Comparison of ENCODE assay signal across 7 mouse cellular contexts in the genomic region with DNA sequence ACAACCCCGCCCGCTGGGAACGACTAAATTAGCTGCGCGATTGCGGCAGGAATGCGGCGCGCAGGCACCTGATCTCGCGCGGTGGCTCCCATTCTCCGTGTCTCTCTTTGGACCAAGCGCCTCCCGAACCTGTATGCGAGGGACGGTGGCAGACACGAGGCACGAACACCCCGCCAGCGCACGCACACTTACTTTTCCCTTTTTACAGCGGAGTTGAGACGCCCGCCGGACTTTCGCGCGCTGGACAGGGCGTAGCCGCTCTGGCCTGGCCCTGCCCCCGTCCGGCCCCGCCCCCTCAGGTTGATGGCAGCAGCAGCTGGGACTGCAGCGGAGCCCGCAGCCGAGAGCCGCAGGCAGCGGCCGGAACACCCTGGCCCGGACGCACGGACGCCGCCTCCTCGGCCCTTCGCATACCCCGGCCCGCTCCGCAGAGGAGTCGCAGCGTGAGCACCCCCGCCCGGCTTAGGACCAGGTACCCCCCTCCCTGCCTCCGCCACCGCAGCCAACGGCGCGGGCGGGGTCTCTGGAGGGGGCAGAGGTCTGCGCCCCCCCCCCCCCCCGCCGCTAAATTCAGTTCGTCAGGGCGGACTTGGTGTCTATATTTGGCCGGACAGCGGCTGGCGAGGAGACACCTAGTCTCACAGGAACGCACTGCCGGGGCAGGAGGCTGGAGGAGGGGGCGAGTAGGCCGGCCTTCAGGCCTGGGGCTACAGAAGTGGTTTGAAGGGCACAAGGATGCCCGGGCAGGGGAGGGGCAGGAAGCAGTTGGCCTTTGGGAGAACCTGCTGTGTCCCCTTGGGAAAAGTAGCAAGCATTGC. TPM values are rescaled to one million over a fixed set of nuclear protein-coding genes. Genes with fewer than 3 reads are reported as not detected.
DNase-seq lines count a peak whose midpoint lies in the region; ATAC-seq lines count a peak whose summit lies in the region.

Gene Coro6 (plus strand): TSS at position 129 of the 818 bp plus-strand sequence.

- peak within 1 kb of the TSS; percentile 69 for H3K27ac ChIP-seq in forebrain, embryonic 10.5 days

- peaks cover 78% of the 10 kb centered on the region for H3K27me3 ChIP-seq in forebrain, embryonic 10.5 days (ENCODE audit: poor library complexity, severe bottlenecking)

- peaks cover 3% of the 10 kb centered on the region; the same call in 1 of the 2 replicates for H3K36me3 ChIP-seq in forebrain, embryonic 10.5 days (replicated peaks)

- ATAC-seq in CD4-positive, CD25-positive, alpha-beta regulatory T cell, adult 4 months = peak; percentile 35
- ATAC-seq in activated CD4-positive, CD25-positive, alpha-beta regulatory T cell, adult 4 months = peak; percentile 16

- intact Hi-C loops in heart, postnatal 10 days (cut with DNase I) = no loop called here

- peaks cover 34% of the 10 kb centered on the region for H3K4me1 ChIP-seq in forebrain, embryonic 10.5 days

- peak; percentile 70 for DNase-seq in forebrain, embryonic 10.5 days (ENCODE audit: extremely low spot score, low spot score)
- peak; percentile 88 for DNase-seq in heart, postnatal 10 days
- peak; percentile 37 for DNase-seq in large intestine, adult 2 months (ENCODE audit: low read depth, low spot score)
- peak; percentile 87 for DNase-seq in lung, postnatal 36 days
- peak; percentile 72 for DNase-seq in skeletal muscle tissue, adult 2 months (ENCODE audit: low read depth, low spot score)

- H3K4me3 ChIP-seq in forebrain, embryonic 10.5 days = peak within 1 kb of the TSS; percentile 68

- H3K9me3 ChIP-seq in forebrain, embryonic 10.5 days = no peaks in the 10 kb centered on the region

- under 1% methylated on average over 68 of the region's 73 CpGs for WGBS in forebrain, embryonic 10.5 days
- WGBS in large intestine, adult 2 months = 1% methylated on average over 72 of the region's 73 CpGs

RNA-seq across cellular contexts. Expression of gene Coro6, which starts in this region (rescaled TPM):
- not detected for polyA plus RNA-seq in CD4-positive, CD25-positive, alpha-beta regulatory T cell, adult 4 months (2017; shearing (Covaris generic))
- polyA plus RNA-seq in activated CD4-positive, CD25-positive, alpha-beta regulatory T cell, adult 4 months (2017; shearing (Covaris generic)) = not detected
- 0.07 and 0.21 TPM in 2 replicates for polyA plus RNA-seq in forebrain, embryonic 10.5 days (2016; fragmentation: Nextera tagmentation; extraction: Ambion mirVana)
- total RNA-seq in heart, postnatal 10 days (2021) = 100 to 1,000 TPM; 196 to 202 TPM
- 0.42 and 0.97 TPM in 2 replicates for polyA plus RNA-seq in large intestine, adult 2 months (2012; rRNA removed)

Comparison
In these comparisons a context has a peak if more than half of its experiments do, and no peak if none do; other contexts are left out.
1. Peak in every context shown above with its lines: DNase-seq, ATAC-seq, H3K4me3 ChIP-seq and H3K27ac ChIP-seq.
2. Peak in ATAC-seq in CD4-positive, CD25-positive, alpha-beta regulatory T cell, adult 4 months; RNA of the gene not detected or under 1 TPM.
3. Peak in ATAC-seq in activated CD4-positive, CD25-positive, alpha-beta regulatory T cell, adult 4 months; RNA of the gene not detected or under 1 TPM.
4. Peak in DNase-seq, H3K4me3 ChIP-seq and H3K27ac ChIP-seq in forebrain, embryonic 10.5 days; RNA of the gene not detected or under 1 TPM.
5. Peak in DNase-seq in large intestine, adult 2 months; RNA of the gene not detected or under 1 TPM.
6. DNase-seq: peak in every context shown above with its lines; median percentile 88 in heart, postnatal 10 days; 87 in lung, postnatal 36 days; 72 in skeletal muscle tissue, adult 2 months; 70 in forebrain, embryonic 10.5 days; 37 in large intestine, adult 2 months.